Mouse (Mus musculus) bone marrow, adult 2 months (tissue): ENCODE measurements around the gene Tbp.

Experiments used
- CTCF ChIP-seq: fragments of 200-500 bp; IDR thresholded peaks from 2 replicates; pipeline ENCODE4 v1.5.1; 2011; ENCODE audit warnings: low read length, control low read depth; ENCODE audit not compliant: control insufficient read depth, insufficient read depth
- POLR2A ChIP-seq: fragments of 200-500 bp; IDR thresholded peaks from 2 replicates; pipeline ENCODE4 v1.6.1; 2011; ENCODE audit warnings: low read depth, mild to moderate bottlenecking, control low read depth, low read length, borderline replicate concordance; ENCODE audit not compliant: control insufficient read depth

DNA sequence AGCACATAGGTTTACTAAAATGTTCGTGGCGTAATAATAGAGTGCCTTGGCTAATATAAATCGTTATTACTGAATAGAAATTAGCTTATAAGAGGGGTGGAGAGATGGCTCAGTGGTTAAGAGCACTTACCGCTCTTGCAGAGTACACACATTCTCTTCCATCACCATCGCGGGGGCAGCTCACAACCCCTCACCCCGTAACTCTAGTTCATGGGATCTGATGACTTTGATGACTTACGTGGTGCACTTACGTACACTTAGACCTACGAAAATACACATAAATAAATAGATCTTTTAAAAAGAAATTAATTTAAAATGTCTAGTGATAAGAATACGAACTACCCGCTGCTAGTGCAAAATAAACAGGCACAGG lies 65.2 kb downstream of the Tbp start:
- TF ChIP-seq CTCF = no peak
- TF ChIP-seq POLR2A = no peak
